Mouse (Mus musculus) neural tube, embryonic 12.5 days (tissue): ENCODE data around the gene Sh3bgr. TPM values are rescaled to one million over a fixed set of nuclear protein-coding genes. Genes with fewer than 3 reads are reported as not detected.

Experiments used
- ATAC-seq: fragments of 200-750 bp; cut with Nextera tagmentation; 2 replicates; pipeline ENCODE4 v1.8.0; 2017; ENCODE audit warnings: low read depth, mild to moderate bottlenecking, moderate TSS enrichment, moderate library complexity; ENCODE audit not compliant: low FRiP score
- H3K27ac ChIP-seq: fragments of 300-500 bp; sonication (generic); 2 replicates; pipeline ENCODE4 v1.5.1; 2016
- H3K27me3 ChIP-seq: fragments of 300-500 bp; sonication (generic); replicated peaks from 2 replicates; pipeline ENCODE4 v1.6.1; 2016; ENCODE audit warnings: mild to moderate bottlenecking
- H3K36me3 ChIP-seq: fragments of 300-500 bp; sonication (generic); 2 replicates; pipeline ENCODE4 v1.6.1; 2016; ENCODE audit warnings: mild to moderate bottlenecking
- H3K4me1 ChIP-seq: fragments of 300-500 bp; sonication (generic); 2 replicates; pipeline ENCODE4 v1.6.1; 2016
- H3K4me2 ChIP-seq: fragments of 300-500 bp; sonication (generic); replicated peaks from 2 replicates; pipeline ENCODE4 v1.6.1; 2016; ENCODE audit warnings: mild to moderate bottlenecking
- H3K4me3 ChIP-seq: fragments of 300-500 bp; sonication (generic); 2 replicates; pipeline ENCODE4 v1.5.1; 2016
- H3K9ac ChIP-seq: fragments of 300-500 bp; sonication (generic); 2 replicates; pipeline ENCODE4 v1.6.1; 2016; ENCODE audit warnings: mild to moderate bottlenecking
- H3K9me3 ChIP-seq: fragments of 300-500 bp; sonication (generic); 2 replicates; pipeline ENCODE4 v1.6.1; 2016; ENCODE audit warnings: mild to moderate bottlenecking
- WGBS: fragments of 180-500 bp; shearing (Covaris S2); methylation state at CpG from one replicate; pipeline ENCODE4 v1.1.7; 2016; 5-methylcytosine and 5-hydroxymethylcytosine counted together
- polyA plus RNA-seq: library from polyadenylated mRNA; unstranded; fragments of >200 nt; fragmentation: Nextera tagmentation; extraction: Ambion mirVana; gene quantifications from 2 replicates; pipeline ENCODE4 v1.2.1, GENCODE M21; 2016

Gene Sh3bgr
- 2.5 and 4.6 TPM in 2 replicates for polyA plus RNA-seq

DNA sequence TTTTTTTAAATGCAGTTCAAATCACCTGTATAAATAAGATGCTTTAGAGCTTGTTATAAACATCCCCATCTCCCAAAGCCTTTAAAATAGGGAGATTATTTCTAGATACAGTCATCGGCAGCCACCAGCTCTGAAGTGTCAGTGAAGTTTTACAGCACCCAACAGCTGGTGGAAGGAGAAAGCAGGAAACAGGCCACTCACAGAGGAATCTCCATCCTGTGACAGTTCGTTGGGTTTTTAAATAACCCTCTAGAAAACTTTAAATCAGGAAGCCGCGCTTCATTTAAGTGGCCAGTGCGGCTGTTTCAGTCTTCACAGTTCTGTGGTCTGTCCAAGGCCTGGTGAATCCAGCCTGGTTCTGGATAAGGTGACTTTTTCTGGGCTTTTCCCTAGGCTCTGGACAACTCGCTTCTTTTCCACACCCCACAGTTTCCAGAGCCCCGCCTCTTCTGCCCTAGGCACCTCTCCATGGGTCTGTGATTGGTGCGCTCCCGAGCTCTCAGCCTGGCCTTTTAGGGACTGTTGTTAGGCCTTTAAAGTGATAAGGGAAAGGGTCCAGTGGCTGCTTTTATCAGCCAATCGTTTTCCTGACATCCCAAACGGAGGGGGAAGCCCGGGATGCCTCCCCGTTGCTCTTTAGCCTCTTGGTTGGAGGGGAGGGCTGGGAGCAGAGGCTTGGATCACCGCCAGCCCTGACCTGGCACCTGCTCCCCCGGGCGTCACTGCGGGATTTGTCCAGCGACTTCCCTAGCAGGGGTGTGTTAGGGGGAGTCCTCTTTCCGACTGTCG lies at the start of gene Sh3bgr:
Gene Sh3bgr (plus strand): TSS at position 538 of the 789 bp plus-strand sequence.
- H3K27ac ChIP-seq = no peak within 1 kb of the TSS
- ATAC-seq = peak; percentile 85
- H3K27me3 ChIP-seq = no peaks in the 10 kb centered on the region
- no peaks in the 10 kb centered on the region for H3K36me3 ChIP-seq
- 6% methylated on average over 20 of the region's 20 CpGs for WGBS
- H3K4me2 ChIP-seq = peak within 1 kb of the TSS; percentile 61
- peak within 1 kb of the TSS; percentile 18 for H3K4me3 ChIP-seq
- H3K9me3 ChIP-seq = no peaks in the 10 kb centered on the region
- H3K4me1 ChIP-seq = peaks cover 10% of the 10 kb centered on the region
- 0 out of 2 replicates have a peak within 1 kb of the TSS, but pooled peaks have one; percentile 30 for H3K9ac ChIP-seq

DNA sequence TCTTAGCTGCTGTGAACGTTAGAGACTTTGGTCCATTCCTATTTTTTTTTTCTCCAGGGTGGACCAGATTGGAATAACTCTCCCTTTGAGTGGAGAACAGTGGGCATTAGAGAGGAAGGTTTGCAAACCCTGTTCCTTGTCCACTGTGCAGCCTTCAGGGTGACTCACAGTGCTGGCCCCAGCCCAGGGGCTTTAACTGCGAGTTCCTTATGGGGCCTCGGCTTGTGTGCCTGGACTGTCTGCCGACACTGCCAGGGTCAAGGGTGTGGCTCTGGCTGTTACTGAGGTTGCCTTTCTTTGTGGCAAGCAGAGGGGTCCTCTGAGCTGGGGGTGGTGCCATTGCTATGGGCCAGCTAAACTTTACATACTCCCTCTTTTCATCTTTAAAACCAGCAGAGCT lies 49.3 kb upstream of the Sh3bgr start:
- Histone ChIP-seq H3K9me3 (no peaks in the 10 kb centered on the region), H3K4me2 (no peak overlapping the region), H3K27me3 (no peaks in the 10 kb centered on the region), H3K4me3 (no peak overlapping the region), H3K36me3 (peaks cover 27% of the 10 kb centered on the region), H3K4me1 (peaks cover 6% of the 10 kb centered on the region), H3K9ac (no peak overlapping the region), H3K27ac (no peak overlapping the region)
- no peak for ATAC-seq
- 75% methylated on average over 4 of the region's 4 CpGs for WGBS

DNA sequence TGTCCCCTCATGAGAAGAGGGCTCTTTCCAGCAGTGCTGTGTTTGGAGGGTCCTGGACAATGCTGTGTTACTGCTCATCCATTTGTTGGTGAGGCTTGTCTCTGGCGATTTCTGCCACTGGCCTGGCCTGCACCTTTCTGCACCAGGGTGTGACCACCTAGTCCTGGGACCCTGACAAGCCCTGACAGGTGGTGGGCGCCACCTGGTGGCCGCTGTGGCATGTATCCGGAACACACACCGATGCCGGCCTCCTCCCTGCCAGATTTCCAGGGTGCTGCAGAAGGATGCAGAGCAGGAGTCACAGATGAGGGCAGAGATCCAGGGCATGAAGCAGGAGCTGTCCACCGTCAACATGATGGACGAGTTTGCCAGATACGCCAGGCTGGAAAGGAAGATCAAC lies 48.7 kb upstream of the Sh3bgr start:
- Histone ChIP-seq H3K27ac (no peak overlapping the region), H3K4me3 (no peak overlapping the region), H3K4me2 (no peak overlapping the region), H3K36me3 (peaks cover 27% of the 10 kb centered on the region), H3K9me3 (no peaks in the 10 kb centered on the region), H3K9ac (no peak overlapping the region), H3K27me3 (no peaks in the 10 kb centered on the region), H3K4me1 (peaks cover under 1% of the 10 kb centered on the region; the same call in 1 of the 2 replicates)
- 27% methylated on average over 9 of the region's 9 CpGs for WGBS
- peak; percentile 27; the same call in 1 of the 2 replicates for ATAC-seq

DNA sequence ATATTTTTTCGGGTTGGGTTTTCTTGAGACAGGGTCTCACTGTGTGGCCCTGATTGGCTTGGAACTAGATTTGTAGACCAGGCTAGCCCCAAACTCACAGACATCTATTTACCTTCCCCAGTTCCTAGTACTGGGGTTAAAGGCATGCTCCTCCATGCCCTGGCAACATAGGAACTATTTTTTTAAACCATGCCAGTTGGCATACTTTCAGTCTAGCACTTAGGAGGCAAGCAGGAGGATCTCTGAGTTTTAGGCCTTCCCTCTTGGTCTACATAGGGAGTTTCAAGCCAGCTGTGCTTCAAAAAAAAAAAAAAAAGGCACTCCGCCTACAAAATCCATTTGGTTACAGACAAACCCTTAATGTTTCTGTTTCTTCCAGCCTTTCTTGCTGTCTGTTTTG lies 45.8 kb upstream of the Sh3bgr start:
- Histone ChIP-seq H3K4me2 (no peak overlapping the region), H3K27me3 (no peaks in the 10 kb centered on the region), H3K4me1 (peaks cover 10% of the 10 kb centered on the region), H3K9ac (no peak overlapping the region), H3K36me3 (peaks cover 27% of the 10 kb centered on the region), H3K4me3 (no peak overlapping the region), H3K27ac (no peak overlapping the region), H3K9me3 (no peaks in the 10 kb centered on the region)
- no peak for ATAC-seq
- WGBS = 85% methylated on average over 2 of the region's 2 CpGs

DNA sequence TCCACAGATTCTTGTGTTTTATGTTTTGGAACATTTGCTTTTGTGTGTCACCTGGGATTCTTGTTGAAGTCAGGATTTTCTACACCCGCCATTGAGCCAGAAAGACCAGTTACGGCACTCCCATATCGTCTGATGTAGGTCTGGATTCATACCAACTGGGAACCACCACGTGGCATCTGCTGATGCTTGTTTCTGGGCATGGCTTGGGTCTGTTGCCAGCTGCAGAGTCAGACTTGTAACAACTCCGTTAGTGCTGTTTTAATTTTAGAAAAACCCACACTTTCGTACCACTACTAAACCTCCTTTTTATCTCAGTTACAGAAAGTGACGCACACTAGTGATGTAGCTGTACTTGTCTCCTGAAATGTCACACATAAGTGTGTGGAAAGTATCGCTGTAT lies 44.2 kb upstream of the Sh3bgr start:
- Histone ChIP-seq H3K27ac (no peak overlapping the region), H3K4me1 (peaks cover 12% of the 10 kb centered on the region), H3K4me2 (no peak overlapping the region), H3K4me3 (no peak overlapping the region), H3K9me3 (no peaks in the 10 kb centered on the region), H3K9ac (no peak overlapping the region), H3K36me3 (peaks cover 27% of the 10 kb centered on the region), H3K27me3 (no peaks in the 10 kb centered on the region)
- ATAC-seq = no peak
- WGBS = 93% methylated on average over 8 of the region's 8 CpGs

DNA sequence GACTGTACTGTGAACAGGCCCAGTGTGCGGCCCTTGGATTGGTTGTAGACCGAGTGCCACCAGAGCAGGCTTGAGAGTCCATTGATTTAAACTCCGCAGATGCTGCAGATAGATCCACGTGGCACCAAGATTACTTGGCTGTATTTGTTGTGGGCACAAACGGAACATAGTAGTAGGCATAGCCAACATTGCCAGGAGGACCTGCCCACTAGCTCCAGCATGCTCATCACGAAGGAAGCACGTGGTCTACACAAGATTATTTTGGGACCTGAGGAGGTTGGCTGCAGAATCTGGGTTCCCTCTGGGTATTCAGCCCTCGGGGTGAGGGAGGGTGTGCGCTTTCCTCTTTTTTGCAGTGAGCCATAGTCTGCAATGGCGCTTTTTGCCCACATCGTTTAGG lies 43.1 kb upstream of the Sh3bgr start:
- Histone ChIP-seq H3K4me3 (no peak overlapping the region), H3K4me2 (no peak overlapping the region), H3K9ac (no peak overlapping the region), H3K27me3 (no peaks in the 10 kb centered on the region), H3K36me3 (peaks cover 26% of the 10 kb centered on the region), H3K27ac (no peak overlapping the region), H3K4me1 (peaks cover 12% of the 10 kb centered on the region), H3K9me3 (no peaks in the 10 kb centered on the region)
- no peak for ATAC-seq
- WGBS = 83% methylated on average over 11 of the region's 11 CpGs

DNA sequence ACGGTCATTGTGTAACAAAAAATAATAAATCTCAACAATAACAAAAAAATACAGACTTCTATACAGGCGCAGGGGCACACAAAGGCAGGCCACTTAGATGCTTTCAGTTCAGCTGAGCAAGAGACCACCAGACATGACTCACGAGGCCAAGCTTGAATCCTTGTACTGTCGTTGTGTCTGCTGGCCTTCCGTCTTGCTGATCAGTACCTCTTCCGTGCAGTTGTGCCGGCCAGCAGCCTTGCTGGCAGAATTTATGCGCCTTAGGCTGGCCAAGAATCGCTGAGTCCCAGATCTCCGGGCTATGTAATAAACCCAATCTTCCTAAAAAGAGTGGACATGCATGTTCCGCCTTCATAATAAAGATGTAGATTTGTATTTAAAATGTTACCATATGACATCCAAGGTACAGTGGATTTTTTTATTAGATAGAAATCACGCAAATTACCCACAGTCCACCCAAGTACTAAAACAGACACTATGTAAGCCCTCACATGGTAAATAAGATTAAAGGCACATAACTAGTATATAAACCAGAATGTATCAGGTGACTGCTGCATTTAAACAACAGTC lies 41.7 kb upstream of the Sh3bgr start:
- ATAC-seq = no peak

DNA sequence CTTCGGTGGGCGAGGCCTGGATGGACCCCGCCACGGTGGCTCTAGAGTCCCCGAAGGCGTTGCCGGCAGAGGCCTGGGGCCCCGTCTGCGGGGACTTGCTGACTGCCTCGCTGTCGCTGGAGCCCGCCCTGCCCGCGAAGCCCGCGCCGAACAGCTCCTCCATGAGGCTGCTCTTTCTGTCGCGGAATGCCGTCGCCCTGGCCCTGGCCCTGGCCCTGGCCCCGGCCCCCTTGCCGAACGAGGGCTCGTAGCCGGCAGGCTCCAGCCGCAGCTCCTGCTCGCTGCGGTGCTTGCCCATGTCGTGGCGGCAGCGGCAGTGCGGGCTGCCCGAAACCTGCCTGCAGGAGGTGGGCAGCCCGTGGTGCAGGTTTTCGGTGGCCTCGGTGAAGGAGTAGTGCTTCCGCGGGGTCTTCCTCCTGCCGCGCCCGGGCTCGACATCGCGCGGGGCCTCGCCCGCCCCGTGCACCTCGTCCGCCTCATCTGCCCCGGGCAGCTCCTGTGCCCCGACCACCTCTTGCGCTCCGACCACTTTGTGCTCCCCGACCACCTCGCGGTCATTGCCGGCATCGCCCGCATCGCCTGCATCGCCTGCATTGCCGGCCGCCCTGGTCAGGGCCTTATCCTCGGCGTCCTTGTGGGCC lies 41.0 kb upstream of the Sh3bgr start:
- no peaks in the 10 kb centered on the region for H3K9me3 ChIP-seq
- H3K27me3 ChIP-seq = no peaks in the 10 kb centered on the region
- peaks cover 9% of the 10 kb centered on the region; the same call in 1 of the 2 replicates for H3K36me3 ChIP-seq
- peak overlapping the region; percentile 83 for H3K9ac ChIP-seq
- H3K27ac ChIP-seq = peak overlapping the region; percentile 33
- peaks cover 12% of the 10 kb centered on the region for H3K4me1 ChIP-seq
- peak overlapping the region; percentile 94 for H3K4me2 ChIP-seq
- WGBS = under 1% methylated on average over 67 of the region's 67 CpGs
- peak; percentile 85 for ATAC-seq
- peak overlapping the region; percentile 49 for H3K4me3 ChIP-seq

More for the DNA sequence above, 41.7 kb upstream of the Sh3bgr start:
- H3K27ac ChIP-seq = no peak overlapping the region
- H3K9me3 ChIP-seq = no peaks in the 10 kb centered on the region
- H3K4me2 ChIP-seq = peak overlapping the region; percentile 94
- no peaks in the 10 kb centered on the region for H3K27me3 ChIP-seq
- peak overlapping the region; percentile 49 for H3K4me3 ChIP-seq
- peaks cover 15% of the 10 kb centered on the region for H3K36me3 ChIP-seq
- H3K4me1 ChIP-seq = peaks cover 12% of the 10 kb centered on the region
- WGBS = 58% methylated on average over 12 of the region's 12 CpGs
- peak overlapping the region; percentile 83 for H3K9ac ChIP-seq

DNA sequence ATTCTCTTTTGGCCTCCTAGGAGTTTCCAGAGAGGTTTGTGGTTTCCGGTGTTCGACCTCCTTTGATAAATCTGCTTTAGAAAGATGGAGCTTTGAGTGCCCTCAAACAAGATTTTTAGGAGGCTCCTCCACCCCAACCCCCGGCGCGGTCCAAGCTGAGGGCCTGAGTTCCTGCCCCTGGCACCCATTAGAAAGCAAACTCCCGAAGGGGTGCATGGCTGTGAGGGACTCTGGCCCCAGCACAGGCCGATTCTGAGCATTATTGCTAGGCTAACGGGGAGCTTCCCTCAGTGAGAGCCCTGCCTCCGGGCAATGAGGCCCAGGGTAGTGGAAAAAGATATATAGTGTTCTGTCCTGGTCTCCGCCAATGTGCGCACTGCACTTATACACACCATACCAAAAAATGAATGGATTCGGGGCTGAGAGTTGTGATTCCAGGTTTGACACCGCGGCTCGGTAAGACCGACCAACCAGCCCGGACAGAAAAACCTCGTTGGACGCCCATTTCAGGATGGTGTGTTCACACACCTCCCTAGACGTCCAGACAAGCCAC lies 40.4 kb upstream of the Sh3bgr start:
- H3K4me1 ChIP-seq = peaks cover 12% of the 10 kb centered on the region
- H3K4me2 ChIP-seq = peak overlapping the region; percentile 94
- H3K9ac ChIP-seq = peak overlapping the region; percentile 83; the same call in 1 of the 2 replicates
- peak overlapping the region; percentile 49; the same call in 1 of the 2 replicates for H3K4me3 ChIP-seq
- H3K9me3 ChIP-seq = no peaks in the 10 kb centered on the region
- 80% methylated on average over 20 of the region's 20 CpGs for WGBS
- H3K27me3 ChIP-seq = no peaks in the 10 kb centered on the region
- H3K36me3 ChIP-seq = peaks cover 7% of the 10 kb centered on the region; the same call in 1 of the 2 replicates
- ATAC-seq = no peak
- H3K27ac ChIP-seq = no peak overlapping the region

DNA sequence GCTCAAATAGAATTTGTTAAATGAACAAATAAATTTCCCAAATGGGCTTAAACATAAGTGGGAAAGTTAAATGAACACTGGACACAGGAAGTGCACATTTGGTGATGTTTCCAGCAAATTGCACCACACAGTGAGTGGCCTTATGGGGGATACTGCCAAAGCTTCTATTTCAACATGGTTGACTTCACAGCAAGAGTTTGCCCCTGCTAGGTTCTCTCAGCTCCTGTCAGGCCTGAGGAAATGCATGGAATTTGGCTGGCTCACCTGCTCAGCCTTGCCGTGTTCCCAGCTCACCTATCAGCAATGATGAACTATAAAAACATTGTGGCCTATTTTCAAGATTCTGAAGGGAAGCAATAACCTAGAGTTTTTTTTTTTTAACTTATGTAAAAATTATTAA lies 39.3 kb upstream of the Sh3bgr start:
- Histone ChIP-seq H3K36me3 (no peaks in the 10 kb centered on the region), H3K4me3 (no peak overlapping the region), H3K9me3 (no peaks in the 10 kb centered on the region), H3K4me2 (no peak overlapping the region), H3K4me1 (peaks cover 12% of the 10 kb centered on the region), H3K27me3 (no peaks in the 10 kb centered on the region), H3K27ac (no peak overlapping the region), H3K9ac (no peak overlapping the region)
- WGBS = 84% methylated on average over 1 of the region's 1 CpGs
- no peak for ATAC-seq

DNA sequence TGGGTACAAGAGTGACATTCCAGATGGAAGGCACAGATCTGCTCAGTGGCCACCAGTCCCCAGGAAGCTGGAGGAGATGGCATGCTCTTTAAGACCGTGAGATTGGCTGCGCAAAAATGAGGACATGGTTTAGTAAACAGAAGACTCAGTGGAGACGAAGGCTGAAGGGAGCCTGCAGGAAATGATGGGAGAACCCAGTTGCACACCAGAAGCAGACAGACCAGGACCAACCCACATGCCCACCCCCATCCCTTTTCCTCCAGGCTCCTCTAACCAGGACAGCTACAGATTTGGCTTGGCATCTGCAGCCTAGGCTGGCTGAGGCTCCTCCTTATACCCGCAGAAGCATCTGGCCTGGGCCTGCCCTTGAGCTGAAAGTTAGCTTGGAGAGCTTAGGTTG lies 38.9 kb upstream of the Sh3bgr start:
- Histone ChIP-seq H3K9ac (no peak overlapping the region), H3K27ac (no peak overlapping the region), H3K4me1 (peaks cover 12% of the 10 kb centered on the region), H3K27me3 (no peaks in the 10 kb centered on the region), H3K36me3 (no peaks in the 10 kb centered on the region), H3K9me3 (no peaks in the 10 kb centered on the region), H3K4me2 (no peak overlapping the region), H3K4me3 (no peak overlapping the region)
- 87% methylated on average over 4 of the region's 4 CpGs for WGBS
- no peak for ATAC-seq

DNA sequence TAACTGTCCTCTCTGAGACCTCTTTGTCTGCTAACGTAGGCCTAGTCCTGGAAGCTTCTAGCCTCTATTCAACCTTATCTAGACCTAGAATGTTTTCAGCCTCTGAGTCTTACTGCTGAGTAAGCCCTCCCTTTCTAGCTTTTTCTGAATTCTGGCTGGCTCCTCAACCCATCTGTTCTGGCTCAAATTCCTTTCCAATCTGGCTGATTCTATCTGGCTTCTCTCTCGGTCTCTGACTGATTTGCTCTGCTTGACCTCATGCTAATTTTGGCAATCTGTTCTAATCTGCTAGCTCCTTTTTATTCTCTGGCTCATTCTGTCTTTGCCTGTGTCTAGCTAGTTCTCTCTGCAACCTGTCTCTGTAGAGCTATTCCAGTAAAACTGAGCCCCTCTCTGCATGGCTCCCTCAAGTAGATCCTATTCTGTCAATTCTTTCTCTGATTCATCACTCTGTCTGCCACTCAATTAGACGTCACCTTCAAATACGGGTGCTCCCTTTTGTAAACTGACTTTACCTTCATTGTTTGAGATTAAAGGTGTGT lies 34.5 kb upstream of the Sh3bgr start:
- Histone ChIP-seq H3K27me3 (no peaks in the 10 kb centered on the region), H3K4me1 (no peaks in the 10 kb centered on the region), H3K36me3 (no peaks in the 10 kb centered on the region), H3K4me2 (no peak overlapping the region), H3K27ac (no peak overlapping the region), H3K9me3 (no peaks in the 10 kb centered on the region), H3K4me3 (no peak overlapping the region), H3K9ac (no peak overlapping the region)
- ATAC-seq = no peak
- WGBS = 83% methylated on average over 4 of the region's 4 CpGs
